Mouse (Mus musculus) lung, postnatal 10 days (tissue): ENCODE measurements at regions not wholly inside any gene's neighbourhood (a gene's known extent, or its start where the extent isn't known, plus 50 kb on each side); places are given as distances from the start of the nearest gene placed in this dataset.

Experiments used
- DNase-seq: peaks from one replicate; pipeline ENCODE4 v3.0.0; 2021

DNA sequence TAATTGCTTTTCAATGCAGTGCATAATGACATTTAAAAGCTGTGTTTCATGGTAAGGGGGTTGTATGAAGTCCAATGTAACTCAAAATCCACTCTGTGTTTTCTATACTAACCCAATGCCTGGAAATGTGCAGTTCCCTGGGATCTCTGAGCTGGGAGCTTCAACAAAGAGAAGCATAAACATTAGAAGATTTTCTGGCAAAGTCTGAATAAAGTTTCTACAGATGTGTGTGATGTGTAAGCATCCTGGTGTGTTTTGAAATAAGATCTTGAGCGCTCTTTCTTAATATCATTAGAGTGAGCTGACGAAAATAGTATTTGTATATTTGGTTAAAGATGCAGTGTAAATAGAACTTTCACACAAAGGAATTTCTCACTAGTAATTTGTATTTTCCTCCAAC lies 212.2 kb upstream of the Ferd3l start:
- no peak for DNase-seq

GRCm38 (mm10) chr12:33717053-33717452 lies 211.2 kb upstream of the Ferd3l start:
- DNase-seq, result no peak

DNA sequence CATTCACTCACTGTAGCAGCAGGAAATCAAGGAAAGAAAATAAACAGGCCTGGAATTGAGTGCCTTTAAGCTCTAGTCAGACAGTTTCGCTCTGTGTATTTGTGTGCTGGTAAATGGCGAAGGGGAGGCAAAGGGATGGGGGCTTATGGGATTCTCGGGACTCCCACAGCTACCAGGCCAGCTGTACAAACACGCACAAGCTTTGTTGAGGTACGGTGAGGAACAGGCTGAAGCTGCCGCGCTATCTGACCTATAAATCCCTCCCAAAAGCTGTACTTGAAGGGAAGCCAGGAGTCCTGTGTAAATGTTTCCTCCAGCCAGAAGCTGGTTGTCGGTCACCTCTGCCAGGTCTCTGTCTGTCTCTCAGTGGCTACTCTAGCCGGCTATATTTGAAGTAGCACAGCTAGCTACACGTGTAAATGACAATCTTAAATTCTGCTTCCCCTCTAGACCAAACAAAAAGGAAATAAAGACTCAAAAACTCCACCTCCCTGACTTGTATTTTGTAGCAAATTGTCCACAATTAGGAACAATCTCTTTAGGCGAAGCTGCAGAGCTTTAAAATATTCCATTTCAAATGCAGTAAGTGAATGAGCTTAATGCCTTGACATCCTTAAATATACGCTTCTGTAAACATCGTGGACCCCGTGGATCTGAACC lies 210.5 kb upstream of the Ferd3l start:
- no peak for DNase-seq

DNA sequence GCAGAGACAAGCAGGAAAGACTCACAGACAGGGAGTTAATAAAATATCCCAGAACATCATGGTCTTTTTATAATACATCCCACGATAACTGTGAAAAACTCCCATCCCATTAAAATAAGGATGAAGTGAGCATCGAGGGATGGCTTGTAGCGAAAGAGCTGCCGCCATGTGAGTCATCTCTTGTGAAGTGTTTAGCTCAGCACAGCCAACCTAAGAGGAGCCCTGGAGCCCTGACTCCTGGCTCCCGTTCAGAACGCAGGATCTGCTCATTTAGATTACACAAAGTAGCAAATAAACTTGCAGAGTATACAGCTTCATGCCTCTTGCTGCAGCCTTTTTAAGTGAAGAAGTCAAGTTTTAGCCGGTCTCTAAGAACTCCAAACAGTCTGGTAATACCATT lies 209.2 kb upstream of the Ferd3l start:
- peak; percentile 16 for DNase-seq

- DNase-seq, result no peak
Measured at GRCm38 (mm10) chr12:33731937-33732336, 196.3 kb upstream of the Ferd3l start.

GRCm38 (mm10) chr12:33775563-33776468 lies 152.4 kb upstream of the Ferd3l start:
- DNase-seq, result no peak

- DNase-seq, result no peak
Measured at GRCm38 (mm10) chr12:33778477-33778876, 149.7 kb upstream of the Ferd3l start.

DNA sequence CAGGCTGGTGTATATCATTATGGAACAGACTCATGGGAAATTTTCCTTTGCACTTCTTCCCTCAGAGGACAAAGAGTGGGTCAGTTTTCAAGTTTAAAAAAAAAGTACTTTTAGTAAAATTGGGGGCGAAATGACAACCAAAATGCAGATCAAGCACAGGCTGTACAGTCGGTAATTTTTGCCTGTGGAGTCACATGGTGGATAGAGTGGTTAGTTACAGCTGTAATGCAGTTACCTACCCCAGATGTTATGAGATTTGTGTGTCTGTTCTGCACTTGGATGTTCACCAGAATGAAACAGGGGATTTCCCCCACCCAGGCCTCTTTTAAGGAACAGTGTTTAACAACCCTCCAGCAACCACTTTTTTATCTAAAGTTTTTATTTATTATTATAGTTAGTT lies 148.3 kb upstream of the Ferd3l start:
- DNase-seq, result no peak

DNA sequence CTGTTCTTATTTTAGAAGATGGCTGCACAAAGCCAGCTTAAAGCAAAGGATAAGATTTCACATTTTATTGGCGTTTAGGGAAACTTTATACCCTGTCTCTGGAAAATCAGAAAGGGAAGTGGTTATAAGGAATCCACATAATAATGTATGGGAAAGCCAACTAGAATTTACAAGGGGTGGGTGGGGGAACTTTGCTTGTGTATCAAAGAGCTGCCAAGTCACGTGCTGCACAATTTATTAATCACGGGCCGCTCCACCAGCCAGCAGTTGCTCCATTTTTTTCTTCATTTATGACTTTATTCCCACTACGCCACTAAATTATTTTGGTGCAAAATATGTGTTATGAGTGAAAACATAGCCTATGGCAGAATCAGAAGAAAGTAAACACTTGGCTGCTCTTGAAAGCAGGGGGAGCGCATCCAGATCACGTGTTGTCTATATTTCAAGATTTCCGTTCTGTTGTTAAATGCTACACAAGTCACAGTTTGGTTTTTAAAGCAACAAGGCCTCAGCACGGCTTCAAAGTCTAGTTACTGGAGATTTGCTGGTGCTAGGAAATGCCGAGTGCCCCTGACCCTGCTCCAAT lies 123.9 kb upstream of the Ferd3l start:
- no peak for DNase-seq

DNA sequence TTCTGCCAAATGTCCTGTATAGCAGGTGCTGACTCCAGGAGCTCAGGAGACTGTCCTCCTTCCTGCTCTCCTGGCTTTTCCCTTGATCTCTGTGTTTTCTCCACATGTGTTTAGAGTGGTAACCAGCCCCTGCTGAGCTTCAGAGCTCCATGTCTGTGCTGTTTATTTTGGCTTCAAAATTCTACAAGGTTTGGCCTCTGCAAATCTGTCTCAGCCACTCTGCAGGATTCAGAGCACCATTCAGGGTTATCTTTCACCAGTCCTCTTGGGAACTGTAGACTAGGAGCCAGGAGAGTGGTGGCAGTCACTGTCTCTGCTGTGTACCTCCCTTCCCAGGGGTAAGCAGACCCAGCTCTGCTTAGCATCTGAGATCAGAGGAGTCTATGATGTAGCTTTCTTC lies 102.7 kb upstream of the Ferd3l start:
- DNase-seq, result no peak

DNA sequence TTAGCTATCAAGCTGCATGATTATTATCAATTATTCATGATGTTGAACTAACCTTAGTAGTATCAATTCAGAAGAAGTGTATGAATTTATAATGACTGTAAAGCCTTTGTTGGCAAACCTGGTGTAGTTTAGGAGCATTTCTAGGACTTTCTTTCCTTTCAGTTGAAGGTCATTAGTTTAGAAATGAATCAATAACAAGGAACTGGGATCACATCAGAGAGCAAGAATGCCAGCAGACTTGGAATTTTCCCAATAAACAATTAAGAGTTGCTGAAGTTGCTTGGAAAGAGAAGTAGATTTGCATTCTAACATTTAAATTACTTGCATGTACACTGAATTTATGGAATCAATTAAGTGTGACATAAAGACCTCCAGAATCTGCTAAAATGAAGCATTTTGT lies 79.1 kb upstream of the Ferd3l start:
- DNase-seq, result no peak

DNA sequence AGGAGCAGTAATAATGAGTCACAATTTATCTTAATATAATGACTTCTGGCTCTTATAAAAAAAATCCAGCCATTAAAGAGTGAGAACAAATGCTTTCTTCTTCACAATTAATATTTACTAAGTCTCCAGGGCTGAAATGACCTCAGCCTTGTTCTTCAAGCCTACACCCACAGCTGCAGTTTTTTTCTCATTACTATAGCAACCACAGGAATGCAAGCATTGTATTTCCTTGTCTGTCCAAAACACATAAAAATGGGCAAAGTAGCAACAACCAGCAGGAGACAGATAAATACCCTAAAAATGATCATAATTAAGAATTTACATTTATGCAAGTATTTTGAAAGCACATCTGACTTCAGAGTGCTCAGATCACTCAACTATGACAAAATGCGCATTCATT lies 76.5 kb upstream of the Ferd3l start:
- DNase-seq, result no peak
